8 mouse cellular contexts compared by ENCODE assay signal in the genomic region with DNA sequence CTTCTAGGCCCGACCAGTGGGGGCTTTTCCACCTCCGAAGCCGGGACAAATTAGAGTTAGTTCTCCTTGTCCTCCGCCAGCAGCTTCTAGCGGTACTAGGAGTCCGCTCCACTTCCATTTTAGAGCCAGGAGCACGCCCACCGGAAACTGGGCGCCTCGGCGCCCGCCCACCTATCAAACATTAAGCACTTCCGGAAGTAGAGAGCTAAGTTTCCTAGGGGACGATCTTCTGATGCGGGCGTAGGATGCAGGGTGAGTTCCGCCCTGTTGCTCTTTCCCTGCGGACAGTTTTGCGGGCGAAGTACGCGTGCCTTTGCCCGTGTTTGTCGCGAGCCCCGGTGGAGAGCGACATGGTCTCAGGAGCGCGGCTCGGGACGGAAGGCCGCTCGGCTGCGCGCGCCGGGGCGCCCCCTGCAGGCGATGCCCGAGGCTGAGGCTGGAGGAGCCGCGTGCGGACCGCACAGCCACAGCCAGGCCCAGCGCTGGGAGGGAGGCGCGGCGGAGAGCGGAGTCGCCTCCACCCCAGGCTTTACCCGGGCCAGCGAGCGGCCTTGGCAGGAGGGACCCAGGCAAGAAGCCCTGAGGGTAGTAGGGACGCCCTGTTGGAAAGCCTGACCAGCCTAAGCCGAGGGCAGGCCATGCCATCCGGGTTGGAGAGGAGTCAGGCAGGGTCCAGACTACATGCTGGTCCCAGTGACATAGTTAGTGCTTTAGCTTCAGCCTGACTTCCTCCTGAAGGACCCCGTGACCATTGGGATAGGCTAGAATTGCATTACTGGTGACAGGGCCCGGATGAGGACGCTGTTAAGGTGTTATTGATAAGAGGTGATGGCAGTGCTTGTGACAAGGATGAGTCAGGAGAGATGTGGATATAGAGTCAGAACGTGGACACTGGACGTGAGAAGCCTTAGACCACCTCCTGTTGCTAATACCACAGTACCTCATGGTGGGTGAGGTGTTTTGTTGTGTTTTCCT. TPM values are rescaled to one million over a fixed set of nuclear protein-coding genes. Genes with fewer than 3 reads are reported as not detected.
DNase-seq lines count a peak whose midpoint lies in the region; ATAC-seq lines count a peak whose summit lies in the region.
"Not testable (repeated sequence)": the region's sequence is repeated elsewhere in the genome, so short reads cannot be mapped to it uniquely, and the experiment has no call there.

A gene (minus strand): TSS at position 149 of the 975 bp plus-strand sequence.

- peak within 1 kb of the TSS; percentile 52 for H3K4me3 ChIP-seq in hindbrain, embryonic 13.5 days

- H3K9ac ChIP-seq in hindbrain, embryonic 13.5 days: peak within 1 kb of the TSS; percentile 84

- H3K27me3 ChIP-seq in hindbrain, embryonic 13.5 days: not testable (repeated sequence)

- peak within 1 kb of the TSS; percentile 82 for H3K4me2 ChIP-seq in hindbrain, embryonic 13.5 days

- DNase-seq in NIH3T3 (ENCODE audit: low read depth): peak; percentile 95
- DNase-seq in cerebellum, postnatal 10 days: peak; percentile 88 to 91
- peak; percentile 85 for DNase-seq in frontal cortex, postnatal 14 days (ENCODE audit: low spot score in 2 of 2)
- DNase-seq in layer of hippocampus, postnatal 25 days (ENCODE audit: extremely low spot score in 1 of 2, low spot score in 1 of 2): peak; percentile 65 to 83
- peak; percentile 90 for DNase-seq in lung, postnatal 25 days (ENCODE audit: low spot score)
- peak; percentile 91 for DNase-seq in retina, embryonic 14.5 days (ENCODE audit: low spot score)
- DNase-seq in thymus, postnatal 4 days: peak; percentile 85

- not testable (repeated sequence) for H3K36me3 ChIP-seq in hindbrain, embryonic 13.5 days

- under 1% methylated on average over 61 of the region's 61 CpGs for WGBS in hindbrain, embryonic 13.5 days

- peak; percentile 97 for ATAC-seq in hindbrain, embryonic 13.5 days (ENCODE audit: low FRiP score)

- H3K27ac ChIP-seq in hindbrain, embryonic 13.5 days: peak within 1 kb of the TSS; percentile 91

- peaks cover 19% of the 10 kb centered on the region for H3K4me1 ChIP-seq in hindbrain, embryonic 13.5 days (replicated peaks)

- H3K9me3 ChIP-seq in hindbrain, embryonic 13.5 days: not testable (repeated sequence)

RNA-seq across cellular contexts. Expression of the gene that starts here (rescaled TPM):
- polyA plus RNA-seq in hindbrain, embryonic 13.5 days (2015; fragmentation: Nextera tagmentation; extraction: Ambion mirVana): 16.0 and 20.0 TPM in 2 replicates
- total RNA-seq in layer of hippocampus, postnatal 25 days (2021): 10 to 100 TPM; 29.6 to 32.7 TPM

Comparison
In these comparisons a context has a peak if more than half of its experiments do, and no peak if none do; other contexts are left out.
1. Peak in every context shown above with its lines: DNase-seq, ATAC-seq, H3K4me3 ChIP-seq and H3K27ac ChIP-seq.